Comparison of ENCODE assay signal across 21 mouse cellular contexts in the genomic region with DNA sequence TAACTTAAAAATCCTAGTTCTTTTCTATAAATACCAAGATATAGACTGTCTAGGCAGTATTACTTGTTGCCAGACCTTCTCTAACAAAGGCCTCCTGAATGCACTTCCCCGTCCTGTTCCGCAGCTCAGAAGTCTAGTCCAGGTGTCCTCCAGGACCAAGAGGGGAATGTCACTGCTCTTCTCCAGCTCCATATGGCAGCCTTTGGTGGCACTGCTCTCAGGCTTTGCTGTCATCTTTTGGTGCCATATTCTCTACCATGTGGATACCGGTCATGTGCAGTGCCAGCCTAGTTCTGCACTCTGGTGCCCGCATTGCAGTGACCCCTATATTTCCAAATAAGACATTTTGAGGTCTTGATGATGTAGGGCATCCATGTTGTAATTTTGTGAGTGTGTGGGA. TPM values are rescaled to one million over a fixed set of nuclear protein-coding genes. Genes with fewer than 3 reads are reported as not detected.
DNase-seq lines count a peak whose midpoint lies in the region; ATAC-seq lines count a peak whose summit lies in the region.
"Had no signal": no experiment of that assay in that cellular context is flagged by ENCODE, and none has a peak within 500 bp of the region (broad histone marks: within the 10 kb centered on the region; RNA-seq: fewer than 3 reads in every experiment).

No protein-coding gene starts in this region.

- H3K4me3 ChIP-seq in forebrain, embryonic 16.5 days (replicated peaks; ENCODE audit: low read length) = no peak overlapping the region
- H3K4me3 ChIP-seq: embryonic facial prominence, embryonic 12.5 days; forebrain, embryonic 15.5 days; heart, embryonic 13.5 days; hindbrain, embryonic 12.5 days had no signal

- no peak overlapping the region for H3K4me2 ChIP-seq in forebrain, embryonic 16.5 days (ENCODE audit: low read length)
- H3K4me2 ChIP-seq: embryonic facial prominence, embryonic 12.5 days; forebrain, embryonic 15.5 days; heart, embryonic 13.5 days; hindbrain, embryonic 12.5 days had no signal

- 95% methylated on average over 4 of the region's 4 CpGs for WGBS in forebrain, embryonic 16.5 days

- H3K36me3 ChIP-seq in forebrain, embryonic 16.5 days (ENCODE audit: control insufficient read depth, insufficient read depth) = no peaks in the 10 kb centered on the region
- H3K36me3 ChIP-seq: embryonic facial prominence, embryonic 12.5 days; forebrain, embryonic 15.5 days; heart, embryonic 13.5 days; hindbrain, embryonic 12.5 days had no signal

- H3K4me1 ChIP-seq in forebrain, embryonic 16.5 days (replicated peaks; ENCODE audit: control insufficient read depth, insufficient read depth, low read length) = 0 out of 2 replicates have a peak, but pooled peaks cover 3% of the 10 kb centered on the region
- H3K4me1 ChIP-seq: embryonic facial prominence, embryonic 12.5 days; forebrain, embryonic 15.5 days; heart, embryonic 13.5 days; hindbrain, embryonic 12.5 days had no signal

- ATAC-seq in activated CD4-positive, CD25-positive, alpha-beta regulatory T cell, adult 4 months = no peak
- ATAC-seq in forebrain, embryonic 16.5 days = no peak
- ATAC-seq: forebrain, embryonic 15.5 days; hindbrain, embryonic 16.5 days; inflammation-experienced regulatory T-cells, adult 6 months; intestine, postnatal 0 days had no signal

- H3K27me3 ChIP-seq in forebrain, embryonic 16.5 days (replicated peaks; ENCODE audit: control insufficient read depth, insufficient read depth, low read length) = no peaks in the 10 kb centered on the region
- H3K27me3 ChIP-seq: embryonic facial prominence, embryonic 12.5 days; forebrain, embryonic 15.5 days; heart, embryonic 13.5 days; hindbrain, embryonic 12.5 days had no signal

- H3K27ac ChIP-seq in forebrain, embryonic 16.5 days (ENCODE audit: low read length) = no peak overlapping the region
- H3K27ac ChIP-seq: embryonic facial prominence, embryonic 12.5 days; forebrain, embryonic 15.5 days; heart, embryonic 13.5 days; hindbrain, embryonic 12.5 days had no signal

- H3K9me3 ChIP-seq in forebrain, embryonic 16.5 days (ENCODE audit: control insufficient read depth, low read length) = no peaks in the 10 kb centered on the region
- H3K9me3 ChIP-seq: embryonic facial prominence, embryonic 12.5 days; forebrain, embryonic 15.5 days; heart, embryonic 13.5 days; hindbrain, embryonic 12.5 days had no signal

- no peak overlapping the region for H3K9ac ChIP-seq in forebrain, embryonic 16.5 days (replicated peaks; ENCODE audit: low read depth, low read length)
- H3K9ac ChIP-seq: embryonic facial prominence, embryonic 12.5 days; forebrain, embryonic 15.5 days; heart, embryonic 13.5 days; hindbrain, embryonic 12.5 days had no signal

- DNase-seq in heart, adult 11 months = peak; percentile 83
- DNase-seq in heart, postnatal 10 days = no peak
- DNase-seq in cerebellum, adult 8-10 months = peak; percentile 41
- peak; percentile 31 to 45 for DNase-seq in cerebellum, postnatal 14 days
- DNase-seq in left cerebral cortex, adult 8-10 months (ENCODE audit: low spot score in 2 of 2) = no peak
- DNase-seq: adrenal gland, postnatal 14 days; embryo, embryonic 11 days; gastrocnemius, postnatal 14 days; heart, postnatal 4 days; kidney, adult 8-10 months had no signal

- intact Hi-C loops in heart, postnatal 10 days (cut with DNase I) = no loop called here

RNA-seq across cellular contexts. Expression of a gene that starts 56.7 kb away (rescaled TPM):
- under 1 TPM; 0.14 to 0.27 TPM for total RNA-seq in heart, postnatal 10 days (2021)
- under 1 TPM in 1 of 2 experiments, not detected in 1; 0.71 TPM for polyA plus RNA-seq in activated CD4-positive, CD25-positive, alpha-beta regulatory T cell, adult 4 months (2017; shearing (Covaris generic))
- total RNA-seq in left cerebral cortex, adult 8-10 months (2022) = 100 to 1,000 TPM; 232 to 241 (median 238) TPM
- polyA plus RNA-seq in forebrain, embryonic 16.5 days (2015; fragmentation: Nextera tagmentation; extraction: Ambion mirVana) = 71.7 and 82.7 TPM in 2 replicates
- total RNA-seq: MEL had no signal
- polyA plus RNA-seq: heart, postnatal 0 days had no signal

Comparison
In these comparisons a context has a peak if more than half of its experiments do, and no peak if none do; other contexts are left out.
1. DNase-seq: peak in heart, adult 11 months (single experiment), cerebellum, adult 8-10 months (single experiment) and cerebellum, postnatal 14 days (2 of 2); none in heart, postnatal 10 days (0 of 2) and left cerebral cortex, adult 8-10 months (0 of 2).
2. RNA of a gene that starts 56.7 kb away (total RNA-seq): 232 to 241 TPM in left cerebral cortex, adult 8-10 months; 0.14 to 0.27 TPM in heart, postnatal 10 days; every median in the first group is over 100 times any median in the second.